Comparison of ENCODE assay signal across 8 mouse cellular contexts in the genomic region with DNA sequence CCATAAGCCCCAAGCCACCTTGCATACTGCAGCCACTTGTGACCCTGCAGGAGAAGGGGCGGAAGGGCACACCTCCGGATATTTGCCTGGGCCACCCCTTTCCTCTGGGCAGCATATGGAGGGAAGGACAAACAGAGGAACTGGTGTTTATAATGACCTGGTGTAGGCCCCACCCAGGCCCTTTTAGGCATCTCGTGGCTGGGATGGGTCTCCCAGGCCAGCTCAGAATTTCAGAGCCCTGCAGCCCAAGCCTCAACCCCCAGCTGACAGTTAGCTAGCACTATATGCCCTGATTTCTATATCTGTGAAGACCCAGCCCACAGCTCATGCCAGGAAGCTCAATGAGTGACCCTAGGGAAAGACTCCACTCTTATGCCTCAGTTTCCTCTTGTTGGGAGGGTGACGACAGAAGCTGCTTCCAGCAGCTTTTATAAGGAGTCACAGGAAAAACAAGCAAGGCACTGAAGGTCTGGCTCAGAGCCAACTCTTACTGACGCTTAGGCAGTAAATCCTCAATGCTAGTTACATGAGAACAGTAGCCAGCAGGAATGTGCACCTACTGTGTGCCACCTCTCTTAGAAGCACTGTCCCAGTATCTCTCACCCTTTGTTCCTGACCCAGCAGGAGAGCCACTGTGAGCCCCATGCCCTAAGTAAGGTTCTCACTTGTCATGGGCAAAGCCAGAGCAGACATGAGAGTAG. TPM values are rescaled to one million over a fixed set of nuclear protein-coding genes. Genes with fewer than 3 reads are reported as not detected.
A peak's percentile ranks its signal among the peaks of the same experiment; 100 is the strongest.
DNase-seq lines count a peak whose midpoint lies in the region; ATAC-seq and TF ChIP-seq lines count a peak whose summit lies in the region.

No protein-coding gene starts in this region.

- H3K27me3 ChIP-seq in hindbrain, postnatal 0 days (ENCODE audit: insufficient read depth, low read length): no peaks in the 10 kb centered on the region
- no peaks in the 10 kb centered on the region for H3K27me3 ChIP-seq in lung, postnatal 0 days (replicated peaks; ENCODE audit: insufficient read depth, low read length)

- peaks cover 11% of the 10 kb centered on the region for H3K36me3 ChIP-seq in hindbrain, postnatal 0 days (ENCODE audit: insufficient read depth, low read length)
- peaks cover 13% of the 10 kb centered on the region for H3K36me3 ChIP-seq in lung, postnatal 0 days (ENCODE audit: insufficient read depth, low read length)

- no peak overlapping the region for H3K4me3 ChIP-seq in layer of hippocampus, adult 2 months
- H3K4me3 ChIP-seq in hindbrain, postnatal 0 days (ENCODE audit: low read length): no peak overlapping the region
- H3K4me3 ChIP-seq in lung, postnatal 0 days (ENCODE audit: low read depth, low read length): no peak overlapping the region

- no peak for TF ChIP-seq CTCF in layer of hippocampus, adult 2 months (conservative IDR thresholded peaks at IDR 0.05)
- TF ChIP-seq CTCF in hindbrain, postnatal 0 days (IDR thresholded peaks at IDR 0.05; ENCODE audit: low read depth): no peak
- TF ChIP-seq CTCF in lung, postnatal 0 days (IDR thresholded peaks at IDR 0.05): no peak

- peaks cover 15% of the 10 kb centered on the region for H3K4me1 ChIP-seq in hindbrain, postnatal 0 days (ENCODE audit: insufficient read depth, low read length)
- H3K4me1 ChIP-seq in lung, postnatal 0 days (ENCODE audit: insufficient read depth, low read depth, low read length): peaks cover 58% of the 10 kb centered on the region

- no peak overlapping the region for H3K4me2 ChIP-seq in hindbrain, postnatal 0 days (ENCODE audit: low read depth, low read length)
- H3K4me2 ChIP-seq in lung, postnatal 0 days (replicated peaks; ENCODE audit: low read depth, low read length): peak overlapping the region; percentile 36

- no peak for ATAC-seq in hindbrain, postnatal 0 days
- ATAC-seq in lung, postnatal 0 days: peak; percentile 73
- no peak for ATAC-seq in inflammation-experienced regulatory T-cells, adult 6 months

- peak overlapping the region; percentile 71 for H3K27ac ChIP-seq in layer of hippocampus, adult 2 months
- H3K27ac ChIP-seq in hindbrain, postnatal 0 days: peak overlapping the region; percentile 56; the same call in 1 of the 2 replicates
- H3K27ac ChIP-seq in lung, postnatal 0 days (ENCODE audit: low read length): peak overlapping the region; percentile 93

- no peak for DNase-seq in layer of hippocampus, adult 2 months (ENCODE audit: low spot score in 2 of 2)
- DNase-seq in layer of hippocampus, postnatal 10 days (ENCODE audit: low spot score in 2 of 2): no peak
- DNase-seq in adrenal gland, adult 8-10 months: peak; percentile 58
- peak; percentile 65 for DNase-seq in hindbrain, postnatal 0 days (ENCODE audit: low spot score)
- DNase-seq in lung, postnatal 0 days (ENCODE audit: low spot score): peak; percentile 77
- DNase-seq in thymus, postnatal 10 days (ENCODE audit: low spot score in 2 of 2): no peak
- DNase-seq in testis, postnatal 14 days (ENCODE audit: low spot score): no peak

- 39% methylated on average over 5 of the region's 5 CpGs for WGBS in hindbrain, postnatal 0 days
- WGBS in lung, postnatal 0 days: 11% methylated on average over 5 of the region's 5 CpGs

- no peaks in the 10 kb centered on the region for H3K9me3 ChIP-seq in hindbrain, postnatal 0 days (ENCODE audit: low read length)
- no peaks in the 10 kb centered on the region for H3K9me3 ChIP-seq in lung, postnatal 0 days (ENCODE audit: low read length)

- no peak overlapping the region for H3K9ac ChIP-seq in hindbrain, postnatal 0 days (replicated peaks; ENCODE audit: low read length)
- H3K9ac ChIP-seq in lung, postnatal 0 days (replicated peaks; ENCODE audit: low read depth): no peak overlapping the region

- peak; percentile 93 for TF ChIP-seq EP300 in lung, postnatal 0 days (IDR thresholded peaks at IDR 0.05)

RNA-seq across cellular contexts. Expression of a gene that starts 24.1 kb away (rescaled TPM):
- total RNA-seq in layer of hippocampus, adult 2 months (2021): under 1 TPM; 0.23 to 0.47 TPM
- under 1 TPM; 0.42 to 0.46 TPM for total RNA-seq in layer of hippocampus, postnatal 10 days (2021)
- total RNA-seq in adrenal gland, adult 8-10 months (2022): not detected
- total RNA-seq in hindbrain, postnatal 0 days (2014; rRNA removed): not detected in 2 replicates
- polyA plus RNA-seq in hindbrain, postnatal 0 days (2015; fragmentation: Nextera tagmentation; extraction: Ambion mirVana): 0.34 TPM in 2 replicates
- not detected in 2 replicates for polyA plus RNA-seq in lung, postnatal 0 days (2015; fragmentation: Nextera tagmentation; extraction: Ambion mirVana)
- polyA plus RNA-seq in inflammation-experienced regulatory T-cells, adult 6 months (2017; shearing (Covaris generic)): 1 to 10 TPM in 1 of 3 experiments, not detected in 2; 1.4 TPM

RNA-seq across cellular contexts. Expression of a gene that starts 26.8 kb away (rescaled TPM):
- total RNA-seq in layer of hippocampus, adult 2 months (2021): 10 to 100 TPM; 67.8 to 70.1 TPM
- 10 to 100 TPM; 58.4 to 61.9 TPM for total RNA-seq in layer of hippocampus, postnatal 10 days (2021)
- total RNA-seq in adrenal gland, adult 8-10 months (2022): 10 to 100 TPM; 62.4 to 83.9 (median 73.4) TPM
- total RNA-seq in hindbrain, postnatal 0 days (2014; rRNA removed): 58.8 and 60.5 TPM in 2 replicates
- polyA plus RNA-seq in hindbrain, postnatal 0 days (2015; fragmentation: Nextera tagmentation; extraction: Ambion mirVana): 17.7 and 19.7 TPM in 2 replicates
- polyA plus RNA-seq in lung, postnatal 0 days (2015; fragmentation: Nextera tagmentation; extraction: Ambion mirVana): 12.9 and 13.4 TPM in 2 replicates
- 1 to 10 TPM; 6.4 to 9.8 (median 8.2) TPM for polyA plus RNA-seq in inflammation-experienced regulatory T-cells, adult 6 months (2017; shearing (Covaris generic))

RNA-seq across cellular contexts. Expression of a gene that starts 26.9 kb away (rescaled TPM):
- total RNA-seq in layer of hippocampus, adult 2 months (2021): 10 to 100 TPM; 13.7 to 16.2 TPM
- 10 to 100 TPM; 11.7 to 13.0 TPM for total RNA-seq in layer of hippocampus, postnatal 10 days (2021)
- 10 to 100 TPM; 28.5 to 37.2 (median 34.0) TPM for total RNA-seq in adrenal gland, adult 8-10 months (2022)
- total RNA-seq in hindbrain, postnatal 0 days (2014; rRNA removed): 14.8 and 20.3 TPM in 2 replicates
- 13.2 and 14.0 TPM in 2 replicates for polyA plus RNA-seq in hindbrain, postnatal 0 days (2015; fragmentation: Nextera tagmentation; extraction: Ambion mirVana)
- 36.3 and 38.2 TPM in 2 replicates for polyA plus RNA-seq in lung, postnatal 0 days (2015; fragmentation: Nextera tagmentation; extraction: Ambion mirVana)
- polyA plus RNA-seq in inflammation-experienced regulatory T-cells, adult 6 months (2017; shearing (Covaris generic)): 1 to 10 TPM; 2.1 to 3.7 (median 2.6) TPM

RNA-seq across cellular contexts. Expression of a gene that starts 30.4 kb away (rescaled TPM):
- not detected for total RNA-seq in layer of hippocampus, adult 2 months (2021)
- not detected for total RNA-seq in layer of hippocampus, postnatal 10 days (2021)
- total RNA-seq in adrenal gland, adult 8-10 months (2022): not detected
- not detected in 2 replicates for total RNA-seq in hindbrain, postnatal 0 days (2014; rRNA removed)
- polyA plus RNA-seq in hindbrain, postnatal 0 days (2015; fragmentation: Nextera tagmentation; extraction: Ambion mirVana): not detected in 2 replicates
- polyA plus RNA-seq in lung, postnatal 0 days (2015; fragmentation: Nextera tagmentation; extraction: Ambion mirVana): not detected in 2 replicates
- polyA plus RNA-seq in inflammation-experienced regulatory T-cells, adult 6 months (2017; shearing (Covaris generic)): not detected

RNA-seq across cellular contexts. Expression of a gene that starts 48.5 kb away (rescaled TPM):
- total RNA-seq in layer of hippocampus, adult 2 months (2021): not detected
- not detected for total RNA-seq in layer of hippocampus, postnatal 10 days (2021)
- not detected for total RNA-seq in adrenal gland, adult 8-10 months (2022)
- not detected in 2 replicates for total RNA-seq in hindbrain, postnatal 0 days (2014; rRNA removed)
- not detected in 2 replicates for polyA plus RNA-seq in hindbrain, postnatal 0 days (2015; fragmentation: Nextera tagmentation; extraction: Ambion mirVana)
- not detected in 2 replicates for polyA plus RNA-seq in lung, postnatal 0 days (2015; fragmentation: Nextera tagmentation; extraction: Ambion mirVana)
- polyA plus RNA-seq in inflammation-experienced regulatory T-cells, adult 6 months (2017; shearing (Covaris generic)): not detected

Comparison
In these comparisons a context has a peak if more than half of its experiments do, and no peak if none do; other contexts are left out.
1. DNase-seq: peak in adrenal gland, adult 8-10 months (single experiment), hindbrain, postnatal 0 days (single experiment) and lung, postnatal 0 days (single experiment); none in layer of hippocampus, adult 2 months (0 of 2), layer of hippocampus, postnatal 10 days (0 of 2), thymus, postnatal 10 days (0 of 2) and testis, postnatal 14 days (single experiment).
2. Peak in every context shown above with its lines, with median percentiles within 50 percentile points of each other: H3K27ac ChIP-seq.